Comparison of ENCODE assay signal across 19 mouse cellular contexts in genomic region chr17:84191946-84192345, GRCm38 (mm10). TPM values are rescaled to one million over a fixed set of nuclear protein-coding genes. Genes with fewer than 3 reads are reported as not detected.
DNase-seq lines count a peak whose midpoint lies in the region; ATAC-seq and TF ChIP-seq lines count a peak whose summit lies in the region.
"Had no signal": no experiment of that assay in that cellular context is flagged by ENCODE, and none has a peak within 500 bp of the region (broad histone marks: within the 10 kb centered on the region; RNA-seq: fewer than 3 reads in every experiment).

No protein-coding gene starts in this region.

- H3K27me3 ChIP-seq in heart, embryonic 13.5 days (replicated peaks): no peaks in the 10 kb centered on the region
- H3K27me3 ChIP-seq in heart, postnatal 0 days (ENCODE audit: control insufficient read depth, insufficient read depth, low read length): no peaks in the 10 kb centered on the region
- no peaks in the 10 kb centered on the region for H3K27me3 ChIP-seq in heart, adult 2 months (ENCODE audit: control insufficient read depth, insufficient read depth, low read length)
- H3K27me3 ChIP-seq: embryonic facial prominence, embryonic 13.5 days had no signal

- peak; percentile 85 for DNase-seq in heart, adult 11 months
- DNase-seq in heart, adult 8-10 months (ENCODE audit: low spot score): no peak
- DNase-seq in heart, adult 18-20 months: no peak
- no peak for DNase-seq in heart, postnatal 0 days (ENCODE audit: low spot score)
- DNase-seq in heart, adult 2 months: no peak
- DNase-seq in layer of hippocampus, adult 18-20 months (ENCODE audit: low spot score in 2 of 2): no peak
- DNase-seq: adrenal gland, postnatal 10 days; cerebellum, adult 11-12 months; cerebellum, adult 9-10 months; cerebellum, postnatal 25 days; forebrain, postnatal 0 days; gastrocnemius, postnatal 14 days; kidney, adult 11 months; kidney, adult 9 months had no signal

- peaks cover 64% of the 10 kb centered on the region for H3K4me1 ChIP-seq in heart, embryonic 13.5 days
- H3K4me1 ChIP-seq in heart, postnatal 0 days (ENCODE audit: control insufficient read depth, insufficient read depth): peaks cover 28% of the 10 kb centered on the region
- H3K4me1 ChIP-seq in heart, adult 2 months (ENCODE audit: control insufficient read depth, insufficient read depth, low read length): peaks cover 10% of the 10 kb centered on the region
- H3K4me1 ChIP-seq in brown adipose tissue, adult 24 weeks (ENCODE audit: control insufficient read depth, insufficient read depth, insufficient read length, low read length): peaks cover 13% of the 10 kb centered on the region

- no peak for ATAC-seq in heart, embryonic 13.5 days (ENCODE audit: extremely low read depth, insufficient number of reproducible peaks, low FRiP score, low TSS enrichment)
- ATAC-seq in heart, postnatal 0 days (ENCODE audit: insufficient read depth, low read depth): no peak
- ATAC-seq: forebrain, embryonic 13.5 days; forebrain, postnatal 0 days had no signal

- H3K9me3 ChIP-seq in heart, embryonic 13.5 days: no peaks in the 10 kb centered on the region
- H3K9me3 ChIP-seq in heart, postnatal 0 days (replicated peaks; ENCODE audit: control insufficient read depth, low read length): no peaks in the 10 kb centered on the region
- H3K9me3 ChIP-seq: embryonic facial prominence, embryonic 13.5 days; forebrain, embryonic 13.5 days; hindbrain, embryonic 15.5 days had no signal

- H3K4me3 ChIP-seq in heart, embryonic 13.5 days: no peak overlapping the region
- H3K4me3 ChIP-seq in heart, postnatal 0 days (ENCODE audit: low read depth, low read length): no peak overlapping the region
- H3K4me3 ChIP-seq in heart, adult 2 months: no peak overlapping the region
- H3K4me3 ChIP-seq in brown adipose tissue, adult 24 weeks (ENCODE audit: insufficient read depth, low read depth, low read length): no peak overlapping the region
- H3K4me3 ChIP-seq: embryonic facial prominence, embryonic 13.5 days; forebrain, embryonic 13.5 days; hindbrain, embryonic 15.5 days had no signal

- no peak for TF ChIP-seq CTCF in heart, postnatal 0 days (IDR thresholded peaks at IDR 0.05; ENCODE audit: low read depth)
- no peak for TF ChIP-seq CTCF in heart, adult 2 months (IDR thresholded peaks at IDR 0.05)

- H3K27ac ChIP-seq in heart, embryonic 13.5 days (replicated peaks): peak overlapping the region; percentile 76
- H3K27ac ChIP-seq in heart, postnatal 0 days (ENCODE audit: low read depth): peak overlapping the region; percentile 28; the same call in 1 of the 2 replicates
- no peak overlapping the region for H3K27ac ChIP-seq in heart, adult 2 months
- H3K27ac ChIP-seq in brown adipose tissue, adult 24 weeks (replicated peaks; ENCODE audit: low read depth, low read length): peak overlapping the region; percentile 65
- H3K27ac ChIP-seq: embryonic facial prominence, embryonic 13.5 days; forebrain, embryonic 13.5 days; hindbrain, embryonic 15.5 days had no signal

- H3K79me2 ChIP-seq in heart, adult 2 months (replicated peaks; ENCODE audit: control insufficient read depth, insufficient read depth, low read length): no peaks in the 10 kb centered on the region

- 65% methylated on average over 4 of the region's 4 CpGs for WGBS in heart, embryonic 13.5 days
- WGBS in heart, postnatal 0 days: 71% methylated on average over 4 of the region's 4 CpGs
- 83% methylated on average over 4 of the region's 4 CpGs for WGBS in heart, adult 2 months

- intact Hi-C loops in heart, adult 2 months (cut with DNase I): loop anchor here (1.0 to 5.0 kb wide), 5 partner anchors 78 to 319 kb away; no protein-coding TSS in a partner anchor

- peak overlapping the region; percentile 40 for H3K9ac ChIP-seq in heart, embryonic 13.5 days
- H3K9ac ChIP-seq in heart, postnatal 0 days (replicated peaks; ENCODE audit: low read depth, low read length): no peak overlapping the region
- H3K9ac ChIP-seq in heart, adult 2 months (ENCODE audit: low read depth, low read length): no peak overlapping the region
- H3K9ac ChIP-seq: embryonic facial prominence, embryonic 13.5 days; forebrain, embryonic 13.5 days; forebrain, postnatal 0 days; hindbrain, embryonic 15.5 days had no signal

- no peak for TF ChIP-seq EP300 in heart, postnatal 0 days (IDR thresholded peaks at IDR 0.05; ENCODE audit: low read depth)
- TF ChIP-seq EP300 in heart, adult 2 months (IDR thresholded peaks at IDR 0.05; ENCODE audit: insufficient read depth, low read depth, low read length): no peak

- H3K36me3 ChIP-seq in heart, embryonic 13.5 days: peaks cover 12% of the 10 kb centered on the region
- H3K36me3 ChIP-seq in heart, postnatal 0 days (replicated peaks; ENCODE audit: control insufficient read depth, insufficient read depth, low read length): no peaks in the 10 kb centered on the region; the same call in 1 of the 2 replicates
- H3K36me3 ChIP-seq in heart, adult 2 months (ENCODE audit: control insufficient read depth, insufficient read depth, low read length): no peaks in the 10 kb centered on the region

- TF ChIP-seq POLR2A in heart, adult 2 months (IDR thresholded peaks at IDR 0.05; ENCODE audit: insufficient read depth, low read depth, low read length): no peak

- peak overlapping the region; percentile 11 for H3K4me2 ChIP-seq in heart, embryonic 13.5 days
- no peak overlapping the region for H3K4me2 ChIP-seq in heart, postnatal 0 days (ENCODE audit: low read depth, low read length)
- H3K4me2 ChIP-seq: embryonic facial prominence, embryonic 13.5 days; forebrain, embryonic 13.5 days; hindbrain, embryonic 15.5 days had no signal

RNA-seq across cellular contexts. Expression of gene Zfp36l2, which starts 4.2 kb away (rescaled TPM):
- total RNA-seq in heart, adult 8-10 months (2022): 10 to 100 TPM; 23.5 to 25.4 (median 24.4) TPM
- 5.6 and 6.2 TPM in 2 replicates for polyA plus RNA-seq in heart, embryonic 13.5 days (2015; fragmentation: Nextera tagmentation; extraction: Ambion mirVana)
- total RNA-seq in heart, adult 18-20 months (2021): 10 to 100 TPM; 18.7 to 22.8 TPM
- 14.0 and 15.0 TPM in 2 replicates for total RNA-seq in heart, postnatal 0 days (2014; rRNA removed; ENCODE audit: low replicate concordance)
- polyA plus RNA-seq in heart, postnatal 0 days (2015; fragmentation: Nextera tagmentation; extraction: Ambion mirVana): 4.5 and 4.7 TPM in 2 replicates
- 10 to 100 TPM; 19.3 to 23.3 TPM for total RNA-seq in heart, adult 2 months (2021)
- 15.7 and 19.8 TPM in 2 replicates for polyA plus RNA-seq in heart, adult 2 months (2012; rRNA removed)
- 90.6 and 103 TPM in 2 replicates for polyA plus RNA-seq in brown adipose tissue, adult 24 weeks (2012; ENCODE audit: insufficient read depth, insufficient read length, missing spikeins)
- 10 to 100 TPM; 22.0 to 32.5 TPM for total RNA-seq in layer of hippocampus, adult 18-20 months (2021)
